Mouse (Mus musculus) mouse trophoblast stem cell (cell line): Measurements from ENCODE around the gene Aldh5a1.
"Not testable (repeated sequence)": the region's sequence is repeated elsewhere in the genome, so short reads cannot be mapped to it uniquely, and the experiment has no call there.

Source experiments
- in situ Hi-C, 2 experiments: fragments of 300-500 bp; cut with MseI, MboI; formaldehyde crosslinking; loops; 2 replicates in 1 of 2; 3 replicates in 1 of 2; pipeline ENCODE4 v1.15.1; 2025

Aldh5a1 gene

GRCm38 (mm10) chr13:24937108-24937838, at the start of gene Aldh5a1:
Gene Aldh5a1 (minus strand): TSS chr13:24937661.
- in situ Hi-C loops, result loop anchor here in 1 of 2 experiments (5.0 kb wide), 1 partner anchor 50 kb away; no protein-coding TSS in a partner anchor

GRCm38 (mm10) chr13:24985435-24985834, 48.0 kb upstream of the Aldh5a1 start:
- in situ Hi-C loops, result loop anchor here in 1 of 2 experiments (5.0 kb wide), 1 partner anchor 48 kb away; the partner anchor contains the start of gene Aldh5a1

GRCm38 (mm10) chr13:24981031-24981430, 43.6 kb upstream of the Aldh5a1 start:
- in situ Hi-C loops, result no loop called here

GRCm38 (mm10) chr13:24977820-24978342, 40.4 kb upstream of the Aldh5a1 start:
- in situ Hi-C loops, result no loop called here

- in situ Hi-C loops, result no loop called here
Measured at GRCm38 (mm10) chr13:24976384-24976783, 38.9 kb upstream of the Aldh5a1 start.

GRCm38 (mm10) chr13:24971776-24972175, 34.3 kb upstream of the Aldh5a1 start:
- in situ Hi-C loops, result not testable (repeated sequence)

GRCm38 (mm10) chr13:24965846-24966201, 28.4 kb upstream of the Aldh5a1 start:
- in situ Hi-C loops, result no loop called here

GRCm38 (mm10) chr13:24965130-24965845, 27.8 kb upstream of the Aldh5a1 start:
- in situ Hi-C loops, result no loop called here

GRCm38 (mm10) chr13:24962119-24962518, 24.7 kb upstream of the Aldh5a1 start:
- in situ Hi-C loops, result no loop called here

GRCm38 (mm10) chr13:24960084-24960483, 22.6 kb upstream of the Aldh5a1 start:
- in situ Hi-C loops, result no loop called here

- in situ Hi-C loops, result no loop called here
Measured at GRCm38 (mm10) chr13:24958671-24959070, 21.2 kb upstream of the Aldh5a1 start.

GRCm38 (mm10) chr13:24955500-24955899, 18.0 kb upstream of the Aldh5a1 start:
- in situ Hi-C loops, result no loop called here

- in situ Hi-C loops, result no loop called here
Measured at GRCm38 (mm10) chr13:24955091-24955490, 17.6 kb upstream of the Aldh5a1 start.

GRCm38 (mm10) chr13:24952659-24953058, 15.2 kb upstream of the Aldh5a1 start:
- in situ Hi-C loops, result no loop called here

- in situ Hi-C loops, result no loop called here
Measured at GRCm38 (mm10) chr13:24948870-24949269, 11.4 kb upstream of the Aldh5a1 start.

- in situ Hi-C loops, result no loop called here
Measured at GRCm38 (mm10) chr13:24947158-24947557, 9.7 kb upstream of the Aldh5a1 start.

- in situ Hi-C loops, result no loop called here
Measured at GRCm38 (mm10) chr13:24945567-24945966, 8.1 kb upstream of the Aldh5a1 start.

- in situ Hi-C loops, result no loop called here
Measured at GRCm38 (mm10) chr13:24943303-24943702, 5.8 kb upstream of the Aldh5a1 start.

GRCm38 (mm10) chr13:24942512-24943282, 5.2 kb upstream of the Aldh5a1 start, which contains the start of gene Gpld1:
Gene Gpld1 (plus strand): TSS chr13:24943152.
- in situ Hi-C loops, result no loop called here

GRCm38 (mm10) chr13:24939472-24939871, 2.0 kb upstream of the Aldh5a1 start:
- in situ Hi-C loops, result loop anchor here in 1 of 2 experiments (5.0 kb wide), 1 partner anchor 48 kb away; no protein-coding TSS in a partner anchor

- in situ Hi-C loops, result loop anchor here in 1 of 2 experiments (5.0 kb wide), 1 partner anchor 49 kb away; no protein-coding TSS in a partner anchor
Measured at GRCm38 (mm10) chr13:24938683-24939082, 1.2 kb upstream of the Aldh5a1 start.

- in situ Hi-C loops, result loop anchor here in 1 of 2 experiments (5.0 kb wide), 1 partner anchor 49 kb away; no protein-coding TSS in a partner anchor
Measured at GRCm38 (mm10) chr13:24937839-24938166, 342 bp upstream of the Aldh5a1 start.
